Mouse (Mus musculus) gastrocnemius, adult 8-10 months (tissue): Measurements from ENCODE around the gene Atp1b2. TPM values are rescaled to one million over a fixed set of nuclear protein-coding genes. Genes with fewer than 3 reads are reported as not detected.

ENCODE experiments used
- microRNA-seq: library from miRNA; unstranded; fragments of <30 nt; microRNA quantifications from one replicate; pipeline ENCODE4 v1.2.0, GENCODE M21; 2022
- total RNA-seq, 4 experiments: library from RNA; stranded (reverse); gene quantifications; 2 replicates each; pipeline ENCODE4 v1.2.4; 2022

Gene Atp1b2
- total RNA-seq, 4 experiments from 2014 or later, result 333 to 372 (median 353) TPM

Small RNAs within 50 kb of the gene (microRNA-seq; reads per million reads assigned to microRNA genes)
- not detected for gene Mir467f

Other genes starting within 250 kb of the Atp1b2 start
- 1 to 10 TPM; 4.2 to 9.0 (median 5.5) TPM for gene Chd3, start 236.5 kb downstream of the Atp1b2 start, total RNA-seq
- 10 to 100 TPM; 73.2 to 78.1 (median 75.7) TPM for gene Naa38, start 210.5 kb downstream of the Atp1b2 start, total RNA-seq
- 10 to 100 TPM; 33.2 to 38.0 (median 36.7) TPM for gene Cyb5d1, start 210.3 kb downstream of the Atp1b2 start, total RNA-seq
- 1 to 10 TPM; 4.1 to 4.6 (median 4.1) TPM for gene Tmem88, start 207.7 kb downstream of the Atp1b2 start, total RNA-seq
- 10 to 100 TPM; 19.1 to 22.9 (median 20.8) TPM for gene Kdm6b, start 192.3 kb downstream of the Atp1b2 start, total RNA-seq
- gene Dnah2, start 56.8 kb downstream of the Atp1b2 start, total RNA-seq, result under 1 TPM in 3 of 4 experiments, not detected in 1; 0.02 to 0.68 (median 0.05) TPM
- gene Efnb3, start 45.7 kb downstream of the Atp1b2 start, total RNA-seq, result under 1 TPM; 0.31 to 0.46 (median 0.35) TPM
- gene Wrap53, start 25.7 kb downstream of the Atp1b2 start, total RNA-seq, result 1 to 10 TPM; 3.3 to 4.4 (median 3.7) TPM
- gene Trp53, start 25.6 kb downstream of the Atp1b2 start, total RNA-seq, result 10 to 100 TPM; 12.6 to 17.2 (median 13.8) TPM
- not detected for gene Shbg, start 12.0 kb upstream of the Atp1b2 start, total RNA-seq
- gene Sat2, start 16.1 kb upstream of the Atp1b2 start, total RNA-seq, result 1 to 10 TPM; 1.4 to 3.8 (median 2.7) TPM
- 100 to 1,000 TPM; 104 to 114 (median 108) TPM for gene Fxr2, start 27.0 kb upstream of the Atp1b2 start, total RNA-seq
- not detected for gene Sox15, start 49.4 kb upstream of the Atp1b2 start, total RNA-seq
- 1 to 10 TPM; 7.3 to 8.8 (median 8.3) TPM for gene Mpdu1, start 56.7 kb upstream of the Atp1b2 start, total RNA-seq
- gene Cd68, start 60.2 kb upstream of the Atp1b2 start, total RNA-seq, result 1 to 10 TPM in 3 of 4 experiments, under 1 TPM in 1; 0.73 to 3.7 (median 1.4) TPM
- gene Eif4a1, start 66.5 kb upstream of the Atp1b2 start, total RNA-seq, result 100 to 1,000 TPM in 1 of 4 experiments, 10 to 100 TPM in 3; 81.9 to 109 (median 91.5) TPM
- gene Senp3, start 76.1 kb upstream of the Atp1b2 start, total RNA-seq, result 10 to 100 TPM; 25.7 to 29.4 (median 28.3) TPM
- gene Tnfsf13, start 79.8 kb upstream of the Atp1b2 start, total RNA-seq, result under 1 TPM in 3 of 4 experiments, not detected in 1; 0.48 to 0.56 (median 0.54) TPM
- 1 to 10 TPM; 6.0 to 9.0 (median 7.1) TPM for gene Tnfsf12, start 89.9 kb upstream of the Atp1b2 start, total RNA-seq
- gene Tnfsfm13, start 90.2 kb upstream of the Atp1b2 start, total RNA-seq, result 1 to 10 TPM; 1.3 to 1.7 (median 1.6) TPM
- gene Polr2a, start 152.7 kb upstream of the Atp1b2 start, total RNA-seq, result 10 to 100 TPM; 27.8 to 38.4 (median 35.3) TPM
- not detected for gene Slc35g3, start 156.0 kb upstream of the Atp1b2 start, total RNA-seq
- 10 to 100 TPM; 35.6 to 40.3 (median 38.5) TPM for gene Zbtb4, start 160.0 kb upstream of the Atp1b2 start, total RNA-seq
- 10 to 100 TPM; 25.2 to 33.8 (median 28.9) TPM for gene Chrnb1, start 190.0 kb upstream of the Atp1b2 start, total RNA-seq
- 1 to 10 TPM; 2.5 to 5.8 (median 4.0) TPM for gene Fgf11, start 195.9 kb upstream of the Atp1b2 start, total RNA-seq
- gene Tmem102, start 199.7 kb upstream of the Atp1b2 start, total RNA-seq, result under 1 TPM; 0.17 to 0.31 (median 0.24) TPM
- gene Gm39566, start 209.4 kb upstream of the Atp1b2 start, total RNA-seq, result not detected
- gene Spem2, start 212.5 kb upstream of the Atp1b2 start, total RNA-seq, result not detected
- not detected for gene Spem1, start 216.2 kb upstream of the Atp1b2 start, total RNA-seq
- gene Nlgn2, start 231.8 kb upstream of the Atp1b2 start, total RNA-seq, result 1 to 10 TPM; 1.3 to 2.4 (median 1.7) TPM
- gene Tmem256, start 232.6 kb upstream of the Atp1b2 start, total RNA-seq, result 100 to 1,000 TPM; 143 to 214 (median 181) TPM
- 10 to 100 TPM in 2 of 4 experiments, 1 to 10 TPM in 2; 8.7 to 10.6 (median 9.4) TPM for gene Plscr3, start 240.4 kb upstream of the Atp1b2 start, total RNA-seq